Mouse (Mus musculus) fibroblast of lung, adult 2 months (primary cell): Measurements from ENCODE around the gene Prex1.

Experiments used
- DNase-seq: peaks from one replicate; pipeline ENCODE4 v3.0.0-alpha.2; 2011; ENCODE audit warnings: low read depth

Gene Prex1

DNA sequence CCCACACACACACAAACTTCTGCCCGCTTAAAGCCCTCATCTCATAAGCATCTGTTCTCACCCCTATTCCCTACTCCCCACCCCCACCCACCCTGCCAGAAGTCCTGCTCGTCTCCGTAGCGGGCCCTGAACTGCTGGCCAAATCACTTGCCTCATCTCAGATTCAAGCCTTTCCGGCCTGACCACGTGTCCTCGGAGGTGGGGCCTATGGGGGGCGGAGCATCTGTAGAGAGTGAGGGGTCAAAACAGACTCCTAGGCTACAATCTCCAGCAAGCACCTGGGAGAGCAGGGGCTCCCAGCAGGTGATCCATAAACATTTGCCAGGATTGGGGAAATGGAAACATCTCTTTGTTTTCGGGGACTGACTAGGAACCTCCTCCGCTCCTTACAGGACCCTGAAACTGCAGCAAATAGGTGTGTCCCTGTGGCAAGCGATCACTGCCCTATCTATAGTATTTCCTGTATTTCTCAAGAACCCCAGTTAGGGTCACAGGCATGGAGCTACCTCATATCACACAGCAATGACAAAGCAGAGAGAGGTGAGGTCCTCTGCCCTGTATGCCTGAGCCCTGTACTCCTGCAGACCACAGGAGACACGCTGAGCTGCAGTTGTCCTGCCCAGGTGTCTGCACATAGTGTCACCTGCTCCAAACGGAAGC is 29.6 kb downstream of the Prex1 start:
- DNase-seq = no peak

DNA sequence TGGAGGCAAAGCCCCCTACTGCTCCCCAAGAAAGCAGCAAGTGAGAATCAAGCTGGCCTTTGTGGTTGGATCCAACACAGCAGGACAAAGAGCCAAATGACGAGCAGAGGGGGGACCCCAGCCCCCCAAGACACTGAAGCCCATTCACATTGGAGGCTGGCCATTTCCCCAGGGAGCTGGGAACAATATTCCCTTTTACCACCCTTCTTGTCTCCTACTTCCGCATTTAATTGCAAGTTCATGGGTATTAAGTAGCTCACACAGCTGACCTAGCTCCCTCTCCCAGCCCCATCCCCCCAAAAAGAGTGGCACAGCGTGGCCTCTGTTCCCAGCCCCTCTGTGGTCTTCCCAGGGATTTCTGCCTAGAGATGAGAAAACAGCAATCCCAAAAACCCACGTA is 30.8 kb downstream of the Prex1 start:
- DNase-seq = no peak

DNA sequence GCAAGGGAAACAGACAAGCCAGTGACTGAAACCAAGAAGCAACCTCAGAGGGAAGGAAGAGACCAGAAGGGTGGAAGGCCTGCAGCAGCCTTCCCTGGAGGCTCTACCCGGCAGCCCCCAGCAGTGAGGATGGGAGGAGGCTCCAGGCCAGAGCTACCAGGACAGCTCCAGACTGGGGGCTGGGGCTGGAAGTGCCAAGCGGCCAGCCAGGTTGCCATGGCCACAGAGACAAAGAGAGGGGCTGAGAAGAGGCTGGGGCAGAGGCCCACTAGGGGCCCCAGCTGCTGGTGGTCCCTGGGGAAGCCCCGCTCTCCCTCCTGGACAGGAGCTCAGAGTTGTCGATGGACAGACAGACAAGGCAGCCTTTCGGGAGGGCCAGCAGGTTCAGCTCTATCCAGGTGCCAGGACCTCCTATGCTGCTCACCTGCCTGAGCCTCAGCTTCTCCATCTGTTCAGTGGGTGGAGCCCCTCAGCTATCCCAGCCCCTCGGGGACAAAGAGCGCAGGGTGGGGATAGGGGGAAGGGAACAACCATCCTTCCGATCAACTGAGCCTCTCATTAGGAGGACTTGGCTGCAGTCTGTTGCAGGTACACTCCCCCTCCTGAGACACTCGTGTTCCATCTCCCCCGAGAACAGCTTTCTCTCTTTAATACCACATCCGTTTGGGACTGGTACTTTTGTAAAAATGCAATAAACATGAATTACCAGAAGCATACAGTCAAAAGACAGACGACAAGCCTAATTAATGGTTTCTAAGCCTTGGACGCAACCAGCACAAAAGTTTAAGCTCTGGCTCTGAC is 34.5 kb downstream of the Prex1 start:
- DNase-seq = no peak

DNA sequence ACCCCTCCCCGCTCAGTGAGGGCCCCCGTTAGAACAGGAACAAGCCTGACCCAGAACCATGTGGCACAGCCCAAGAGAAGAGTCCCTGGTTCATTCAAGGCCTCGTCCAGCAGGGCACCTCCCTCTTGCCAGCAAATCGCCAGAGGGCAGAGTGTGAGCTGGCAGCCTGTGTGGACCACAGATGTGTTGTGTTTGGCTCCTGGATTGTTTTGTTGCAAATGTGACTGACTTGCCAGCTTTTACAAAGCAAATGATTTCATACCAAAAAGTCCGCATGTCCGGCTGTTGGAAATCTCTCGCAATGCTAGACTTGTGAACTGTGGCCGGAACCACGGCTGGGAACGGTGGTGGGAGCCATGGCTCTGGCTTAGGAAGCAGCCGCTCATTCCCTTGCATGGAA is 36.7 kb downstream of the Prex1 start:
- peak; percentile 88 for DNase-seq

DNA sequence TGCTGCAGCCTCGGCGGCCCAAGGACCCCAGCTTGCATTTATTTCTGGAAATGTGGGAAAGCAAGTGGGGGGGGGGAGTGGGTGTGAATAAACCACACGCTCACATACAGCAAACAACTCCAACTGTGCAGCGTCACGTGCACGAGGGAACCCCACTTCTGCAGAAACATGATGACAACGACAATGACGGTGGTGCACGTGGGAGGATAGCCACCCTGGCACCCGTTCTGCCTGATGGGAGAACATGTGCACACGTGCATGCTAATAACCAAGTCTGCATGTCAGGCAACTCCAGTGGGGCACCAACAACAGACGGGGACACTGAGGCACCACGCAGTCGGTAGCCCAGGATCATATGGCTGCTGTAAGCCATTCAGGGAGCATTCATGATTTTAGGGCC is 37.1 kb downstream of the Prex1 start:
- no peak for DNase-seq

DNA sequence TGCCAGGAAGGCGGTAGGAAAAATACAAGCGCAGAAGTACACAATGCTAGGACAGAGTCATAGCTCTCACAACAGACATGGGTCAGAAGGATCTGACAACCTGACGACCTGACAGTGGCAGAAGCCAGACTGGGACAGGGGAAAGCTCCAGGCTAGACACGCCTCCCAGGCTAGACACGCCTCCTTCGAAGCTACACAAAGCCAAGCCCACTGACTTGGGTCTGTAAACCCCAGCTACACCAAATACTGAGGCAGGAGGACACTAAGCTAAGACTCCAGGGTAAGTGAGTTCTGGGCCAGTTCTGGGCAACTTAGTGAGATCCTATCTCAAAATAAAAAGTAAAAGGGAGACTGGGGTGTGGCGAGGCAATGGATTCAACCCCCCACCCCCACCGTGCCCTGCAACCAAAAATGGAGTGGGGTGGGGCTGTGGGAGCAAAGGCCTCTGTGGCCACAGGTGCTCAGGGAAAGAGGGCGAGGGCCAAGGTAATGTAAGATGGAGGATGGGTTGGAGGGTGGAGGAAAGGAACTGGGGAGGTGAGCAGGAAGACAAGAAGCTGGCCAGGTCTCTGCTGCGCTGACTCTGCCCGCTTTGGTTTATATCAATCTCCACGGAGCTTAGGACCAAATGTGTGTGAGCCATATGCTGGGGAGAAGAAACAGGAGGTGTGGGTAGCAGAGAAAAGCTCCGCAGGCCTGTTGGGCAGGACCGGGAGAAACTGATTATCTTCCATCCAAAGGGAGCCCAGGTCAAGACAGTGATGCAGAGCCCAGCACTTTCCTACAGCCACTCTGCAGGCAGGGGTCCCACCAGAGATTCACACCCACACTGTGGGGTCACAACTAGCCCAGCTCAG is 37.8 kb downstream of the Prex1 start:
- DNase-seq = no peak

DNA sequence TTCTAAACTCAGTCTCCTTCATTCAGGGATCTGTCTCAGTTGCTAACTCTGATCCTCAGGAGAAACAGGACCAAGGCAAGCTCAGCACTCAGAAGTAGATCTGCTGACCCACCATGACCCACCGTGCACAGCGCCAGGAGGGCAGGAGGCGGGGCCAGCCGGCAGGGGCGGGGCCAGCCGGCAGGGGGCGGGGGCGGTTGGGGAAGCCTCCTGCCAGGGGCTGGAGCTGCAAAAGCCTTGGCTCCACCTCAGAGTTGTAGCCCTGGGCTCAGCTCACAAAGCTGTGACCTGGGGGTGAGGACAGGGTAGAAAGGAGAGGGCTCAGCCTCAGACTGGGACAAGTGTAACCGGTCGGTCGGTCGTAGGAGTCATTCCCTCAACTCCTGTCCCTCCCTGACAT is 38.9 kb downstream of the Prex1 start:
- DNase-seq = no peak

DNA sequence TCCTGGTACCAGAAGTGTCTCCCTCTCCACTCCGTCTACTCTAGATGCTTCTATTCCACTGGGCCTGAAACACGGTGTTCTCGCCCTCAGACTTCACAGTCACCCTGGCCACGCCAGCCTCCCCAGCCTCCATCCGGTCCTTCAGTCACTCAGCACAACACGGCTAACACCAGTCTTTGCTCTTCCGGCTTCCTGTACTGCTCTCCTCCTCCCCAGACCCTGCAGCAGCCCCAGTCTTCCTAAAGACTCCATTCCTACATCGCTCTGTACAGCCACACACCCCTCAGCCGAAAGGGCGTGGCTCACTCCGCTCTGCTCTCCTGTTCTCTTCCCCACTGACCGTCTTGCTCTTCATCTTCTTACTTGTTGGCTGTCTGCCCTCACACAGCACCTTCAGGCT is 39.7 kb downstream of the Prex1 start:
- DNase-seq = no peak

DNA sequence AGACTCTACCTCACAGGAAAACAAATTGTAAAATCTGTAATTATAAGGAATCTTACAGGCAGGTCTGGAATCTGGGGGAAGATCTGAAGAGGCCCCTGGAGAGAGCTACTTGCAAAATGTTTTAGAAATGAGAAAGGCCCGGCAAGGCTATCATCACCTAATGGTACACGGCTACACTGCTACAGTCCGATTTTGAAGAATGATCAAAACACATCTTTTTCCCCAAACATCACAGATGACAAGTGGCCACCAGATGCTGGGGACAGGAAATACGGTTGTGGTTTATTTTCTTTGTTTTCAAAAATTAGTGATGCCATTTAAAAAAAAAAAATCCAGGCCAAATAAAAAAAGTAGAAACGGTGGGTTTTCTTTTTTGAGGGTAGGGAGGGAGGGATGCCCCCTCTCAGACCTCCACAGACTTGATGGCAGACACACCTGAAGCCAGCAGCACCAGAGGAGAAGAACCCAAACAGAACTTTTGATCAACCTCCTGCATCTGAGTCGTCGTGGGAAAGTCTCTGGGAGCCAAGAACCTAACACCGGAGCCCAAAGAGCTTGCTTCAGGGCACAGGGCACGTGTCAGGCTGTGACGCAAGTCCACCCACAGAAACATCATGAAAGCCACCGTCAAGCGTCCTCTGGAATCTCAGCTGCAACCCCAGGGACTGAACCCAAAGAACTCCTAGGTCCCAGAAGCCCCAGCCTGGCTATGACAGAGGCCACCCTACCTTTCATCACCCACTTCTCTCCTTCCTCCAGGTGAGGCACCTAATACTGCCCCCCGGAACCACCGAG is 41.3 kb downstream of the Prex1 start:
- no peak for DNase-seq

DNA sequence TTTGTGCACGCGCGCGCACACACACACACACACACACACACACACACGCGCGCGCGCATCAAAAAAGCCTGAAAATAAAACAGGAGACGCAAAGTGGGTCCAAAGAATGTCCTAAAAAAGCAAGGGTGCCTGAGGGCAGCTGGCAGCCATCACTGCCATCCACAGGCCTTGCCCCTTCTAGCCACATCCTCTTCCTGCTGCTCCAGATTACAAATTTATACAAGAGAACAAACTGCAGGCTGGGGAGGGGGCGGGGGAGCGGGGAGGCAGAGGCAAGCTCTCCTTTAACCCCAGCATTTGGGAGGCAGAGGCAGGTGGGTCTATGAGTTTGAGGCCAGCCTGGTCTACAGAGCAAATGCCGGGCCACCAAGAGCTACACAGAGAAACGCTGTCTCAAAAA is 42.0 kb downstream of the Prex1 start:
- DNase-seq = no peak

DNA sequence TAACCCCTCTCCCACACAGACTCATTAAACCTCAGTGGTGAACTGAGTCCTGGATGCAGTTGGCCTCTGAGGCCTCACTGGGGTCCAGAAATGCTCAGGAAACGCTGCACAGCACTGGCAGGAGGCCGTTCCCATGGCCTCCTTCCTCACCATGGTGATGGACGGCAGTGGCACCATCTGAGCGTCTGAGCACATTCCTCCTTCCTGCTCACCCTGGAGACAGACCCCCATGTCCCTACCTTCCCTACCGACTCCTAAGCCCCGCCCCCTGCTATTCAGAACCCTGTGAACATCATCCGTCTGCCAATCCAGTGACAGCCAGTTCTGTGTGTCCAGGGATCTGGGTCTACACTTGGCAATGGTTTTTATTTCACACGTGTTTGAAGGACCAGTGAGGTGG is 42.6 kb downstream of the Prex1 start:
- DNase-seq = no peak

DNA sequence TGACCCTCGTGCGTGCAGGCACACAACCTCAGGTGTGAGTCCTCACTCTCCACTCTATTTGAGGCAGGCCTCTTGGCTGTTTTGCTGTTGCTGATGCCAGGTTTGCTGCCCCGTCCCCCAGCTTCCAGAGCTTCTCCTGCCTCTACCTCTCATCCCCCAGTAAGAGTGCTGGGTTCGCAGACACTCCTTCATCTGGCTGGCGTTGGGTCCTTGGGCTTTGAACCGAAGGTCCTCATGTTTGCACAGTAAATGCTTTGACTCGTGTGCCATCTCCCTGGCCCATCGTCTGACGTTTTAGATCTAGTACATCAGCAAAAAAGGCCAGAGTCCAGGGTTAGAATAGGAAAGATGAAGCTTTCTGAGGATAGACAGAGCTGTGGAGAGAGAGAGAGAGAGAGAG is 43.7 kb downstream of the Prex1 start:
- DNase-seq = no peak

DNA sequence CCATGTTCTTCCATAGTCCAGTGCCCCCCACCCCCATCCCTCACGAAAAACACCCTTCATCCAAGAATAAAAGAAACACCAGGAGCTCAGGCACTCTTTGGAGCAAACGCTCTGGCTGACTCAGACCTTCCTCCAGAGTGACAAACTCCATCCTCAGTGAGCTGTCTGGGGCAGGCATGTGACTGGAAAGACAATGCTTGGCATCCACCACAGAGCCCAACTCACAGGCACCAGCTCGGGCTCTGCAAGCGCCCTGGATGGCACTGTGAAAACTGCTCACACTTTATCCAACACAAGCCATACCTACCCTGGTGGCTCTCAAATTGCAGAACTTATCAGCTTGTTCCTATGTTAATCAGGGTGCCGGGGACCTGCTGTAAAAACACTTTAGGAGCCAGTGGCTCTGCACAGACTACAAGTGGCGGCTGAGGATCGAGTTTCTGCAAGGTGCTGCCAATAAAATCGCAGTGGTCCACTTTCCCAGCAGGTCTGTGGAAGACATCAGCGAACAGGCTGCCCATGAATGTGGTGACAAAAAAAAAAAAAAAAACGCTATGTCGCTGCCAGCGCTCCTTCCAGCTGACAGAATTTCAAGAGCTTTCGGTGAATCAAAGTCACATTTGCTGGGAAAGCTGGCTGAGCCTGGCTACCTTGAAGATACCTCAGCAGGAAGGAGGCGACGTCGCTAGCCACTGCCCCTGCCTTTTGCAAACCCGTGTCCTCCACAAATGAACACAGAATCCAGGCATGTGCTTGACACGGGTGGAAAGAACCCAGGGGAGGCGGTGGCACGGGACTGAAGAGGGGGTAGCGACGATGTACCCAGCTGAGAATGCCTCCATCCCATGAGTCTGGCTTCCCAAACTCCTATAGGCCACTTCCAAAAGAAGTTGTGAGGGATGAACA is 45.6 kb downstream of the Prex1 start:
- peak; percentile 36 for DNase-seq

DNA sequence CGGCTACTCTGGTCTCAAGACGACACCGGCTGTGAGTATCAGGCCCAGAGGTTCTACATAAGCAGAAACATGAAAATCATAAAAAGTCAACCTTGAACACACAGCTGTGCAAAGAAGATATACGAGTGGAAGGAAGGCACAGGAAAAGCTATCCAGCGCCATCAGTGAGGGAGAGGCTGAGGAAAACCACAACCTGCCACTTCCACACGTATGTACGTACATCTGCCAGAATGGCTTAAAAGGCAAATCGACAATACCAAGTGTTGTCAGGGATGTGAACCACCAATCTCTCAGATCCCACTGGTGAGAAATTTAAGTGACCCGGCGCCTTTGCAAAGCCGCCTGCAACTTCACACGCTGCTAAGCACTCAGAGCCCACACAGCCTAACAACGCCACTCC is 47.5 kb downstream of the Prex1 start:
- DNase-seq = no peak

DNA sequence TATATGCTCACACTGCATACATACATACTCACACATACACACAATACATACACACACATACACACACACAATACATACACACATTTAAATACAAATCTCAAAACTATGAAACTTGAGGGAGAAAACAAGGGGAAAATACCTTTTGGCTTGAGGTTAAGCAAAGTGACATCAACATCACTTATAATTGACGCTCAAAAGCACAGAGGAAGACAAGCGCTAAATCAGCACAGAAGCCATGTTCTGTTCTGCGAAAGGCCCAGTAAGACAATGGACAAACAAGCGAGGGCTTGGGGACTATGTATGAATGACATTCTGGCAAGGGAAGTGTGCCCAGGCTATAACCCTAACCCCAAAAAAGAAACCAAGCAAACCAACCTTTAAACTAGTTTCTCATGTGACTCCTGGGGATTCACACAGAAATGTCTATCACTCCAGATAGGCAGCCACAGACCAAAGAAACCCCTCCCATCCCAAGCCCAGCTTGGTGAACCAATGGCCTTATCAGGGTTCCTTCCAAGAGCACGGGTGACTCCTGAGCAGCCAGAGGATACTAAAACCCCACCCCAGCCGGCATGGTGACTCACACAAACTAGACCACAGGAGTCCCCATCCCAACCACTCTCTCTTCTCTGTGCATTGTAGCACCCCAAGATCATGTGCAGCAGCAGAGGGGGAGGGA is 48.2 kb downstream of the Prex1 start:
- no peak for DNase-seq

DNA sequence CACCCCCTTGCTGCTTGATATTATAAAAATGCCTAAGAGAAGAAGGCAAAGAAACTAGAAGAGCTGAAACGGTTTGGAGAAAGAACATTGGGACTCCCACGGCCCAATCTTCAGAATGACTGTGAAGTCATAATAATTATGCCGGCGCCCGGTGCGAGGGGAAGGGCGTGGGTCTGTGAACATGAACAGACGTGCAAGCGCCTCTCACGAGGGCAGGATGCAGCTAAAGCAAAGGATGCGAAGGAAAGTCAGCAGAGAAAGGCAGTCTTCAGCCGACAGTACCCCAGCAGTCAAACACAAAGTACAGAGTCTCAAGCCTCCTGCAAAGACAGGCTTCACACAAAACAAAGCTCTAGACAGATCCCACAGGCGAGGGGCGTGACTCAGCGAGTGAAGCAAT is 49.1 kb downstream of the Prex1 start:
- no peak for DNase-seq

DNA sequence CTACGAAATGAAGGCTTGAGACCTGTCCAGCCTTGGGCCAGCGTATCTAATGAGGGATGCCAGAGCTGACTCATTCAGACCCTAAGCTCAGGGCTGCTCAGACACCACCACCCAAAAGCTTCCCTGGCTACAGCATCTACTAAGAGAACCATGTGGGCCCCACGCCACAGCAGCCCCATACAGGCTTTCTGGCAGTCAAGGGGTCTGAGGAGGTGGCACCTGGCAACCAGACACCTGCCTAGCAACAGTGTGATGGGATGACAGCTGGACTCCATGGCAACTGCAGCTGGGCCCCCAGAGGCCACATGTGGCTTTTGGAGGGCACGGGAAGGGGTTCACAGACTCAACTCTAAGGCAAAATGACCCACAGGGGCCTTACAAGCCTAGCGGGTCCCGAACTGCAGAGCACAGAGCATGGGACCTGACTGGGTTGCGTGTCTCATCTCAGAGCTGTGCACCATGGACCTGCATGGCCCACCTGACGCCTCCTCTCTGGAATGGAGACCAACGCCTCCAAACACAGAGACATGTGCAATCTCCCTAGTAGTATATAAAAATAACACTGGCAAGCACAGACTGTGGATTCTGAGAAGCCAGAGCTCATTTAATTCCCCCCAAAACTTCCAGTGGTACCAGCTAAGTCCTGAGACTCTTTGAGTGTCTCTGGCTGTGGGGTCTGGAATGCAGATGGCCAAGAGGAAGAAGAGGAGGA is 50.2 kb downstream of the Prex1 start:
- DNase-seq = no peak

DNA sequence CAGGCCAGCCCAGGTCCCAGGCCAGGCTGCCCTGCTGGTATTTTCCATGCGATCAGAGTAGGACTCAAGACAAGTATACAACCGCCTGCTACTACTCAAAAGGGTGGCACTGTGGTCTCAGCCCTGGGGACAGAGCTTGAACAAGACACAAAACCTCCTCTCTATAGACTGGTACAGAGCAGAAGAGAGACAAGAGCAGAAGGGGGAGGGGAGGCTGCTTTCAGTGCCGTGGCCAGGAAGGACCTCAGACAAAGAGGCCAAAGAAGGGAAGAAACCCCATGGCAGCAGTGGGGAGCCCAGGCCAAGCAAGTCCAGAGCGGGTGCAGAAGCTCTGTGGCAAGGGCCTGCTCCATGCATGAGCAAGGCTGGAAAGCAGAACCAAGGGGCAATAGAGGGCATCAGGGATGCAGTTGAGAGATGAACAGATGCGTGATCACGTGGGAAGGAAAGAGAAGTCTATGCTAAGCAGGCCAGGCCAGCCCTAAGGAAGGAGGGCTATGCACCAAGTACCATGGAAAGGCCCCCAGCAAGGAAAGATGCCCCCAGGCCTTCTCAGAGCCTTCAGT is 51.0 kb downstream of the Prex1 start:
- DNase-seq = no peak

DNA sequence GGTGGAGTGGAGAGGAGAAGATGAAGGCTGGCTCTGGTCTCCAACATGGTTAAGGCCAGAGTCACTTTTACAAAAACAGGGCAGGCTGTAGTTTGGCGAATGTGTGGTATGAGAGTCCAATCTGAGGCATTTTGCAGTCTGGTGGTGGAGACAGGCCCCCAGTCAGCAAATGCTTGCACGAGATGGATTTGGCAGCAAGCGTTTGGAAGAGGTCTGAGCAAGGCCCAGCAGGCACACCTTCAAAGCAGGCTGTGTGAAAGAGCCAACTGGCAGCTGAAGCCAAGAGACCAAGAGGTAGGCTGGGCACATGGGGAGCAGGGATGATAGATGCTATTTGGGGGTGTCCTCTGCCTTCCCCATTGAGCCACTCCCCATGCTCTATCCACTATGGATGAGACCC is 51.7 kb downstream of the Prex1 start:
- DNase-seq = peak; percentile 26
